Mouse (Mus musculus) frontal cortex, postnatal 14 days (tissue): ENCODE measurements at regions not wholly inside any gene's neighbourhood (a gene's known extent, or its start where the extent isn't known, plus 50 kb on each side); places are given as distances from the start of the nearest gene placed in this dataset.

Experiments
- DNase-seq, 2 experiments: peaks; one replicate each; pipeline ENCODE4 v3.0.0; 2022; ENCODE audit warnings: low spot score in 2 of 2

- DNase-seq, result no peak
Observed at GRCm38 (mm10) chr6:31263821-31264220, 134.7 kb upstream of the Mkln1 start.

- no peak for DNase-seq
Observed at GRCm38 (mm10) chr6:31266441-31267040, 132.0 kb upstream of the Mkln1 start.

- no peak for DNase-seq
Observed at GRCm38 (mm10) chr6:31268057-31268456, 130.5 kb upstream of the Mkln1 start.

GRCm38 (mm10) chr6:31273816-31274215 is 124.7 kb upstream of the Mkln1 start:
- no peak for DNase-seq

GRCm38 (mm10) chr6:31274236-31274635 is 124.3 kb upstream of the Mkln1 start:
- no peak for DNase-seq

- peak in 1 of 2 experiments; percentile 24 for DNase-seq
Observed at GRCm38 (mm10) chr6:31277792-31278191, 120.7 kb upstream of the Mkln1 start.

GRCm38 (mm10) chr6:31283973-31284372 is 114.6 kb upstream of the Mkln1 start:
- no peak for DNase-seq

GRCm38 (mm10) chr6:31284390-31284789 is 114.1 kb upstream of the Mkln1 start:
- no peak for DNase-seq

- DNase-seq, result peak in 1 of 2 experiments; percentile 51
Observed at GRCm38 (mm10) chr6:31285064-31285463, 113.5 kb upstream of the Mkln1 start.

GRCm38 (mm10) chr6:31285981-31286737 is 112.4 kb upstream of the Mkln1 start:
- no peak for DNase-seq

- no peak for DNase-seq
Observed at GRCm38 (mm10) chr6:31287176-31287575, 111.4 kb upstream of the Mkln1 start.

GRCm38 (mm10) chr6:31287686-31288085 is 110.8 kb upstream of the Mkln1 start:
- DNase-seq, result no peak

- DNase-seq, result no peak
Observed at GRCm38 (mm10) chr6:31288421-31289233, 109.9 kb upstream of the Mkln1 start.

- DNase-seq, result no peak
Observed at GRCm38 (mm10) chr6:31289234-31289486, 109.4 kb upstream of the Mkln1 start.

- no peak for DNase-seq
Observed at GRCm38 (mm10) chr6:31292081-31292480, 106.5 kb upstream of the Mkln1 start.

GRCm38 (mm10) chr6:31293008-31293407 is 105.5 kb upstream of the Mkln1 start:
- DNase-seq, result no peak

- no peak for DNase-seq
Observed at GRCm38 (mm10) chr6:31299395-31299794, 99.1 kb upstream of the Mkln1 start.

- DNase-seq, result no peak
Observed at GRCm38 (mm10) chr6:31305736-31306135, 92.8 kb upstream of the Mkln1 start.

GRCm38 (mm10) chr6:31307047-31307633 is 91.4 kb upstream of the Mkln1 start:
- DNase-seq, result no peak

- no peak for DNase-seq
Observed at GRCm38 (mm10) chr6:31307899-31308298, 90.6 kb upstream of the Mkln1 start.

- DNase-seq, result no peak
Observed at GRCm38 (mm10) chr6:31310660-31311059, 87.9 kb upstream of the Mkln1 start.

- no peak for DNase-seq
Observed at GRCm38 (mm10) chr6:31313869-31314470, 84.6 kb upstream of the Mkln1 start.
